Mouse (Mus musculus) urinary bladder, postnatal 4 days (tissue): ENCODE data around the gene Slc30a4.

ENCODE experiments used
- DNase-seq, 2 experiments: peaks; one replicate each; pipeline ENCODE4 v3.0.0; 2021 to 2022; ENCODE audit warnings: low spot score in 2 of 2

Gene Slc30a4

DNA sequence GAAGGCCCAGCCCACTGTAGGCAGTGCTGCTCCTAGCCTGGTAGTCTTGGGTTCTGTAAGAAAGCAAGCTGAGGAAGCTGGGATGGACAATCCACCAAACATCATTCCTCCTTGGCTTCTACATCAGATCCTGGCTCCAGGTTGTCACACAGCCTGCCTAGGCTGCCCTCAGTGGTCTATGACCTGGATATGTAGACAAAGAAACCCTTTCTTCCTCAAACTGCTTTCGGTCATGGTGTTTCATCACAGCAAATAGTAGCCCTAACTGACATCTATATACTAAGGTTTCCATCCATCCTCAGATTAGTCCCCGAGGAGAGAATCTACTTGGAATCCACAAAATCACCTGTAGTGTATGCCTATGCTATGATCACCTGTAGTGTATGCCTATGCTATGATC, 27.3 kb downstream of the Slc30a4 start:
- DNase-seq: no peak

DNA sequence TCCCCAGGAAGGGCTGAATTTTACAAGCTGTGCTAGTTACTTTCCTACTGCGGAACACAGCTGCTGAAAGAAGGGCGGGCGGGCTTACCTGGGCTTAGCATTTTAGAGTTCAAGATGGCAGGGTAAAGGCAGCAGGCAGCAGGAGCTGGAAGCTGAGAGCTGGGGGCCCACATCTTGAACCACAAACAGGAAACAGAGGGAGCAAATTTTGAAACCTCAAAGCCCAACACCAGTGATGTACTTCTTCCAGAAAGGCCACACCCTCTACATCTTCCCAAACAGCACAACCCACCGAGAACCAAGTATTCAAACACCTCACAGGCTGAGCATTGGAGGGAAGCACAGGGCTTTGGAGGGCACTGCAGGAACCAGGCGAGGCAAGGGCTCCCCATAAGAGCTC, 29.6 kb downstream of the Slc30a4 start:
- DNase-seq: no peak

DNA sequence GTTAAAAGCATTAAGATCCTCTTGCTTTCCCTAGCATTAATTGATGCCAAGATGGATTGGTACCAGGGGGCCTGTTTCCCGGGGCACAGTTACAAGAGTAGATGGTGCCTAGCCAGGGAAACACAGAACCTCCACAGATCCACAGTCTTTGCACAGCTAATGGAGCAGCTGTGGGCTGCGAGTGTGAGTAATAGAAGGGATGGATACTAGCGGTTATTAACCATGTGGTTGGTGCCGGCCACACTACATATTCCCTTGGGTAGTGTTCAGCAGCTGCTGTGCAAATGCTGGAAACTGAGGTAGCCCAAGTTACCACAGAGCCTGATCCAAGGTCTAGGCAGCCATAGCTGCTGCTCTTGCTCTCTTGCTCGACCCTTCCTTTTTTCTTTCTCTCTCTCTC, 30.7 kb downstream of the Slc30a4 start:
- no peak for DNase-seq

DNA sequence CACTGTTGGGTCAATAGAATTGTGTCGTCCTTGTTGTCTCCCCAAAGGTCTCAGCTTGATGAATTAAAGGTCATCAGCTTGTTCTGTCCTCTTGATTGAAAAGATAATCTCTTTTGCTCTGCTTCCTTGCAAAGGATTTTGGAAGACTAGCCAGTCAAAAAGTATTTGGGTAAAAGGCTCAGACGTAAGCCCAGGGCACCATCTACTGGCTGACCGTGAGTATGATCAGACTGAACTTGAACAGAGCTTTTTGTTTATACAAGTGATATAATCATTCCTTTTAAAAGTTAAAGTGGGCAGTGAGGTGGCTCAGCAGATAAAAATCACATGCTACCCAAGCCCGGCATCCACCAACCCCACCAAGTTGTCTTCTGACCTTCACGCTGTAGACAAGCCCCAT, 34.6 kb downstream of the Slc30a4 start:
- no peak for DNase-seq

- DNase-seq: no peak
Observed at GRCm38 (mm10) chr2:122665973-122666875, 36.2 kb downstream of the Slc30a4 start.

GRCm38 (mm10) chr2:122665253-122665972, 37.0 kb downstream of the Slc30a4 start:
- no peak for DNase-seq

DNA sequence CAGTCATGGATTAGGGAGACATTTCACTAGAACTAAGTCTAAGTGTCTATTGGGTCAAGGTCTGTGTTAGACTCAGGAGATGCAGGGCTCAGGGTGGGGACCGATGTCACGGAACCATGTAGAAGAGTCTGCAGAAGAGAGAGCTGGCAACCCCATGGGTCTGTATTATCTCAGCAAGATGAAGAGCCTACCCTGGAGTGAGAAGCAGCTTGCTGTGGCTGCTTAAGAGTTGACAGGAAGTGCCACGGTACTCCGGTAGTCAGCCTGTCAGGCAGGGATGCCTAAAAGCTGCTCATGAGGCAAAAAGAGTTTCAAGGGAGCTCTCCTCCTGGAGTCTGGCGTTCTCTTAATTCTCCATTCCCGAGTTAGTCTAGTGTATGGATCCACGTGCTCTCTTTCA, 42.6 kb downstream of the Slc30a4 start:
- DNase-seq: no peak

DNA sequence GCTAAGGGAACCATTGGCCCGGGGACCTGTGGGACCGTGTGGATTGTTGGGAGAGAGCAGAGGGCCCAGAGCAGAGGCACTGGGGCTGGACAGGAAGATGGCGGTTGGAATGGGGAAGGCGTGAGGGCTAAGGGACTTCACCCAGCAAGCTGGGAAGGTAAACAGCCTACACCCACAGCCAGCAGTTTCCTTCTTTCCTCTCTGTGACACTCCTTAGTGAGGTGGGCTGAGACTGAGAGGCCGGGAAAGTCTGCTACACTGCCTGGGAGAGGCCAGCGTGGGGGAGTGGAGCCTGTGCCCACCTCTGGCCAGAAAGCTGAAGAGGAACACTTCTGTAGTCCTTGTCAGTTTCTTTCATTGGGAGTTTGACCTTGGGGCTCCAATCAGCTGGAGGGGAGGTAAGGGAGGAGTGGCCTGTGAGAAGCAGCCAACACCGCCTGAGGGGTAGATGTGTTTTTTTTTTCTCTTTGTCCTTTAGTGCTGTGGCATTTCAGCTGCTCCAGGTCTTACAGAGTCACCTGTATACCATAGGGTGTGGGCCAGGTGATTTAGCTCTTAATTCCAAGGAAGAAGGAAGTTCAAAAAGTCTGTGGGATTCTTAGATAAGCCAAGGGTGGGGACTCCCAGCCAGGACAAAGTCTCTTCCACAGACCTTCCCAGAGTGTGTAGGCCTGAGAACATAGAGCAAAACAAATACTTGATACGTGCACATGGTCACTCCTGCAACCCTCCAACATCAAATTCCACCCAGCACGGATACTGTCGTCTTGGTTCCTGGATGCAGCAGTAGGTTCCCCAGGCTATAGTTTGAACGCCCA, 44.5 kb downstream of the Slc30a4 start:
- no peak for DNase-seq

DNA sequence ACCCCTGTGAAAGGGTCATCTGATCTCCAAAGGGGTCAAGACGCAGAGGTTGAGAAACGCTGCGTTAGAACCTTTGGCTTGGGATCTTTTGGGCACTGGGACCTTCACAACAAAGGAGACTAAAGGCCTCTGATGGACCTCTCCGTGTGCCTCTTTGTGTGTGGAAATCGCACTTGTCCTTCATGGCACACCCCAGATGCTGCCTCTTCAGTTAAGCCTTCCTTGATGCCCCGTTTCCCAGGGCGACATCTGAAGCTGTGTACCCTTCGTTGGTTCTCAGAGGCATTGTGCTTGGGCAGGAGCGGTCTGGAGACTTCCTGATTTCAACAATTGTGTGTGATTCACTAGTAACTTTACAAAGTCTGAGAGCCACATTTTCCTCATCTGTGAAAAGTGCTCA, 45.7 kb downstream of the Slc30a4 start:
- DNase-seq: no peak

DNA sequence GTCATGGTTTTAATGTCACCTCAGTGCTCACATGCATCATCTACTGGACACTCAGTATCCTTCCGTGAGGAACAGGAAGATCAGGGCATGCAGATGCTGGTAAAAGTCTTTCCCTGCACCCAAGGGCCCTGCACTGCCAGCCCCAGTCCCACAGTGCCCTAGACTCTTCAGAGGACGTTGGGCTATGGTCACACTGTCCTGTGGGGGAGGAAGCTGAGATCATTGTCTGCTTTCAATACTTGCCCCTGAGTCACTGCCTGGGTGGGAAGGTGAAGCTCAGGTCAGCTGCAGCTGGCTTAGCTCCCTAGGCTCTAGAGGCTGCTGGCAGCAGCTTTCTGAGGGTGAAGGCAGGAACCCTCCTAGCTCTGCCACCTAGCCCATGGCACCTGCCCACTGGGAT, 46.4 kb downstream of the Slc30a4 start:
- DNase-seq: no peak

GRCm38 (mm10) chr2:122652096-122653084, 50.1 kb downstream of the Slc30a4 start:
- DNase-seq: no peak

GRCm38 (mm10) chr2:122638673-122639072, 63.8 kb downstream of the Slc30a4 start:
- DNase-seq: no peak

DNA sequence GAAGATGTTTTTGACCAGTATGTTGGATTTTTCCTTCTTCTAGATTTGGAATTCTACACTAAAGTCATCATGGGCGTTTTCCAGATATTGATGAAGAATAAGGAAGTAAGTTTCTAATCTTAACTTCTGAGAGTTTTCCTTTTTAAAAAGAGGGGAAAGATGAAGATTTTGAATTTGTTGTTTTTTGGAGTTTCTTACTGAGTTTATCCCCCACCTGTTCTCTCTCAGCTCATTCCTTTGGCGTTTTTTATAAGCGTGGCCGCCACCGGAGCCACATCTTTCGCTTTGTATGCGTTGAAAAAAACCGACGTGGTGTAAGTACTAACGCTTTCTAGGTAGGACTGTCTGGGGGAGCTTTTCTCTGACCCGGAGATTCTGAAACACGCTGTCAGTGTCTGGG, 64.4 kb downstream of the Slc30a4 start:
- DNase-seq: no peak

DNA sequence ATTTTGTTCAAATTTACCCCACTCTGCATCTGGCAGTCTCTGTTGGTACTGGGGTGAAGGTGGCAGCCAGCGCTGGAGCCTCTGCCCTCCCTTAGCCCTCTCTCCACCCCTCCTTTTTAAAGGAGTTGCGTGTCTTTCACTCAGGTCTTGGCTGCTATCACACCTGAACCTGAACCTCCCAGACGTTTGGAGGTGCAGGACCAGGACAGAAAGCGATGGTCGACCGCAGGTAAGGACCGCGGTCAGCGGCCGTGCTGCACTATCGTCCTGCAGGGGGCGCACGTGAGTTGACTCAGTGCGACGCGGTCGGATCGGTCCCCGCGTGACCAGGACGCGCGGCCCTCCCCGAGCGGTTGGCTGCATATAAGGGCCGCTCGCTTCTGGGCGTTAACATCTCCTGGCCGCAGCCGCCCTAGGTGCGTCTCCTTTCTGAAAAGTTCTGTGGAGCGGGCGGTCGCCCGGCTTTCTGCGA, 64.9 kb downstream of the Slc30a4 start:
- peak; percentile 62 to 81 for DNase-seq

DNA sequence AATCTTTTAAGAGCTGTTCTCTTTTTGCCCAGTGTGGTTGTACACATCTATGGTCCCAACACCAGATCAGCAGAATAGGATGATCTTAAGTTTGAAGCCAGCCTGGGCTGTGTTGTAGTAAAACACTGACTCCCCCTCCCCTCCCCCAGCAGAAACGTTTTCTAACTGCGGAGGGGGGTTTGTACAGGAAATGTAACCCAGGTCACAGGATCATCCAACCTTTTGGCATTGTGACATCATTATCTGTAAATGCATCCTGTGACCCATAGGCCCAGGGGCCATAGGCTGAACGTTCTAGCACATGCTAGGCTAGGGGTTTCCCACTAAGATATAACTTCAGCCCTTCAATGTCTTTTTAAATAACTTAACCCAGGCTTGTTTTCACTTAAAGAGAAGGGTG, 65.8 kb downstream of the Slc30a4 start, which contains the start of gene AA467197:
AA467197 (plus strand) TSS at position 301 of the 400 bp plus-strand sequence.
- DNase-seq: no peak
